Mouse (Mus musculus) cerebellum, adult 2 months (tissue): ENCODE results near the gene Ccdc102a.

Source experiments
- CTCF ChIP-seq: fragments of 200-500 bp; IDR thresholded peaks from 2 replicates; pipeline ENCODE4 v1.5.1; 2011; ENCODE audit warnings: low read depth, mild to moderate bottlenecking, control low read depth, low read length, moderate library complexity, borderline replicate concordance; ENCODE audit not compliant: insufficient read depth
- POLR2A ChIP-seq: fragments of 200-500 bp; IDR thresholded peaks from 2 replicates; pipeline ENCODE4 v1.6.1; 2011; ENCODE audit warnings: low read length, control low read depth, borderline replicate concordance; ENCODE audit not compliant: insufficient read depth

DNA sequence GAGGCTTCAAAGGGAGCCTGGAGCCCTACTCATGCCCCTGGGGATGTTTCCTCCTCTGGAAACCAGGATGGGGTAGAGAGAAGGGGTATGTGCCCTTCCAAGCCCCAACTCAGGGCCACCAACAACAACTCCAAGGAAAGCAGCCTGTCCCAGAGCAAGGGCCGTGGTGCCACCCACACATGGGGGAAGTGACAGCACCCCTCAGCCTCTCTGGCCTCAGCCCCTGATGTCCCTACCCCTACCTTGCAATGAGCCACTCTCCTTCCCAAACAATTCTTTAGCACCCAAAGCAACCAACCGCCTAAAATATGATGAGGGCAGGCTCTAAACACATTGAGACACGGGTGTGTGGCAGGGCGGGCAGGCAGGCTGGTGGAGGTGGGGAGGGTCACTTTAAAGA lies 47.9 kb downstream of the Ccdc102a start:
- TF ChIP-seq CTCF (no peak), POLR2A (no peak)
